Mouse (Mus musculus) MEL (cell line): ENCODE results near the gene Bbs9. TPM values are rescaled to one million over a fixed set of nuclear protein-coding genes. Genes with fewer than 3 reads are reported as not detected.

Experiments
- DNase-seq: peaks from one replicate; pipeline ENCODE4 v3.0.0; 2011; ENCODE audit warnings: low read depth, low spot score
- H3K27ac ChIP-seq: 2 replicates; pipeline ENCODE4 v1.5.1; 2012; ENCODE audit warnings: low read depth, mild to moderate bottlenecking, control low read depth, low read length, moderate library complexity; ENCODE audit not compliant: control insufficient read depth
- H3K27me3 ChIP-seq, 2 experiments: fragments of 150-350 bp in 1 of 2; sonication (generic) in 1 of 2; 2 replicates each; pipeline ENCODE4 v1.6.1; 2012; ENCODE audit warnings: low read length in 2 of 2, mild to moderate bottlenecking in 2 of 2, improper control_type of control experiment in 1 of 2, moderate library complexity in 1 of 2; ENCODE audit not compliant: insufficient read depth in 2 of 2, control insufficient read depth in 1 of 2
- H3K36me3 ChIP-seq, 2 experiments: 2 replicates each; pipeline ENCODE4 v1.6.1; 2012 to 2014; ENCODE audit warnings: low read length in 2 of 2, improper control_type of control experiment in 1 of 2, inconsistent platforms in 1 of 2, mild to moderate bottlenecking in 1 of 2; ENCODE audit not compliant: insufficient read depth in 2 of 2, control insufficient read depth in 1 of 2
- H3K4me1 ChIP-seq, 2 experiments: fragments of 150-350 bp in 1 of 2; sonication (generic) in 1 of 2; 2 replicates each; pipeline ENCODE4 v1.6.1; 2012; ENCODE audit warnings: low read length in 2 of 2, improper control_type of control experiment in 1 of 2, mild to moderate bottlenecking in 1 of 2; ENCODE audit not compliant: insufficient read depth in 2 of 2, control insufficient read depth in 1 of 2
- H3K4me3 ChIP-seq, 2 experiments: fragments of 150-350 bp in 1 of 2; sonication (generic) in 1 of 2; 2 replicates each; pipeline ENCODE4 v1.5.1; 2012; ENCODE audit warnings: low read depth in 2 of 2, low read length in 2 of 2, mild to moderate bottlenecking in 2 of 2, moderate library complexity in 2 of 2, control low read depth in 1 of 2, improper control_type of control experiment in 1 of 2; ENCODE audit not compliant: control insufficient read depth in 1 of 2, insufficient read depth in 1 of 2
- H3K79me2 ChIP-seq: 2 replicates; pipeline ENCODE4 v1.6.1; 2012; ENCODE audit warnings: mild to moderate bottlenecking, low read length, moderate library complexity; ENCODE audit not compliant: control insufficient read depth, poor library complexity, insufficient read depth
- H3K9ac ChIP-seq: 2 replicates; pipeline ENCODE4 v1.6.1; 2012; ENCODE audit warnings: low read depth, mild to moderate bottlenecking, control low read depth, low read length, moderate library complexity; ENCODE audit not compliant: control insufficient read depth, poor library complexity, severe bottlenecking
- H3K9me3 ChIP-seq: fragments of 150-350 bp; sonication (generic); replicated peaks from 2 replicates; pipeline ENCODE4 v1.6.1; 2012; ENCODE audit warnings: mild to moderate bottlenecking, low read length, improper control_type of control experiment, moderate library complexity; ENCODE audit not compliant: insufficient read depth
- CTCF ChIP-seq, 3 experiments: IDR thresholded peaks in 2 of 3; conservative IDR thresholded peaks in 1 of 3; 2 replicates each; pipeline ENCODE4 v1.5.1; 2011 to 2012; ENCODE audit warnings: low read length in 3 of 3, low read depth in 2 of 3, mild to moderate bottlenecking in 2 of 3, improper control_type of control experiment in 1 of 3, inconsistent platforms in 1 of 3, mixed read lengths in 1 of 3, moderate library complexity in 1 of 3; ENCODE audit not compliant: control insufficient read depth in 1 of 3, insufficient read depth in 1 of 3, poor library complexity in 1 of 3, severe bottlenecking in 1 of 3
- ELF1 ChIP-seq: IDR thresholded peaks from 2 replicates; pipeline ENCODE4 v1.6.1; 2014; ENCODE audit warnings: low read depth, mild to moderate bottlenecking, inconsistent platforms, low read length, improper control_type of control experiment, moderate library complexity
- GATA1 ChIP-seq: IDR thresholded peaks from 2 replicates; pipeline ENCODE4 v1.6.1; 2011; ENCODE audit warnings: low read depth, low read length, improper control_type of control experiment
- JUND ChIP-seq: IDR thresholded peaks from 2 replicates; pipeline ENCODE4 v1.6.1; 2011; ENCODE audit warnings: low read depth, mild to moderate bottlenecking, improper control_type of control experiment, low read length
- MAX ChIP-seq: IDR thresholded peaks from 2 replicates; pipeline ENCODE4 v1.6.1; 2011; ENCODE audit warnings: low read length, improper control_type of control experiment
- RAD21 ChIP-seq: IDR thresholded peaks from 2 replicates; pipeline ENCODE4 v1.6.1; 2011; ENCODE audit warnings: mild to moderate bottlenecking, low read depth, low read length, improper control_type of control experiment
- RCOR1 ChIP-seq: IDR thresholded peaks from 2 replicates; pipeline ENCODE4 v1.6.1; 2012; ENCODE audit warnings: low read depth, mild to moderate bottlenecking, inconsistent platforms, low read length, improper control_type of control experiment
- SMC3 ChIP-seq: IDR thresholded peaks from 2 replicates; pipeline ENCODE4 v1.6.1; 2011; ENCODE audit warnings: low read depth, low read length, improper control_type of control experiment
- TCF12 ChIP-seq: IDR thresholded peaks from 2 replicates; pipeline ENCODE4 v1.6.1; 2014; ENCODE audit warnings: low read depth, mild to moderate bottlenecking, inconsistent platforms, low read length, improper control_type of control experiment, moderate library complexity
- USF1 ChIP-seq: IDR thresholded peaks from 2 replicates; pipeline ENCODE4 v1.6.1; 2014; ENCODE audit warnings: low read depth, mild to moderate bottlenecking, inconsistent platforms, low read length, improper control_type of control experiment, moderate library complexity
- polyA plus RNA-seq, 2 experiments: library from polyadenylated mRNA; stranded (reverse) in 1 of 2; unstranded in 1 of 2; fragments of >175 nt in 1 of 2; fragments of >200 nt in 1 of 2; gene quantifications; 2 replicates each; pipeline versions ENCODE4 v1.2.1 to v1.2.4; 2012; ENCODE audit warnings: low replicate concordance in 2 of 2, low read depth in 1 of 2; ENCODE audit not compliant: insufficient read length in 2 of 2, insufficient read depth in 1 of 2, missing spikeins in 1 of 2
- total RNA-seq: library from RNA; depleted of rRNA; stranded (reverse); fragments of 300-350 nt; gene quantifications from 2 replicates; pipeline ENCODE4 v1.2.3, GENCODE M21; 2012

Bbs9 gene
- total and polyA plus RNA-seq, 3 experiments = 18.5 to 19.5 TPM; not detected in 1

DNA sequence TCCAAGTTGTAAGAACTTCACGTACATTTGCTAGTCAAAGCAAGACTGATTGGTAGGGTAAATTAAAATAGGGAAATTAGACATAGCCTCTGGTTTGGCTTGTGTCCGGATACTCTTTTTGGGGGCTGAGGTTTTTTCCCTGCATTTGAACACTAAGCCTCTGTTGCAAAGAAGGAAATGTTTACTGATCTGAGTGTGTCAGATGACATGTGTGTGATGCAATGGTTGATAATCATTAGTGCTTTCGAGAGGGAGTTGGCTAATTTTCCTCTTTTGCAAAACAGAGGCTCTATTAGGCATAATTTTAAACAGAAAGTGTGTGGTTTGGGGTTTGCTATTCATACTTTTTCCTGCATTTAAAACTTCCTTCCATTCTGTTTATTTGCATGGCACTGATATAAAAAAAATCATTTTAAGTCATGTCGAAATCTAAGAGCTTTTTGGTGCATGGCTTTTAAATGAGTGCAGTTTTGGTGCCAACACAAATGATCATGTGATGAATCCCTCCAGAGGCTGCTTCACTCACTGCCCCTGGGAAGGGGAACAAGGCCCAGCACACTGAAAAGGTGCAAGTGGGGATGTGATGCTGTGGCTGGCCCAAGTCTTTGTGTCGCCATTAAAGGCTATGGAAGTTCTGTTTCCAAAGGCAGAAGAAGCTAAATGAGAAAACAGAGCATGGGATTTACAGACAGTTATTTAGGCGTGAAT is 211.4 kb downstream of the Bbs9 start:
- peaks cover 0 to 13% of the 10 kb centered on the region in 2 experiments; a peak in 2 of 4 replicates for H3K36me3 ChIP-seq
- H3K79me2 ChIP-seq = no peaks in the 10 kb centered on the region
- peak; percentile 42; the same call in 1 of the 2 replicates for TF ChIP-seq USF1
- no peak for TF ChIP-seq ELF1
- H3K4me3 ChIP-seq = no peak overlapping the region
- peaks cover 8 to 14% of the 10 kb centered on the region in 2 experiments; a peak in 3 of 4 replicates for H3K4me1 ChIP-seq
- H3K27ac ChIP-seq = no peak overlapping the region
- H3K9ac ChIP-seq = no peak overlapping the region
- H3K27me3 ChIP-seq = no peaks in the 10 kb centered on the region
- DNase-seq = no peak
- no peaks in the 10 kb centered on the region for H3K9me3 ChIP-seq

DNA sequence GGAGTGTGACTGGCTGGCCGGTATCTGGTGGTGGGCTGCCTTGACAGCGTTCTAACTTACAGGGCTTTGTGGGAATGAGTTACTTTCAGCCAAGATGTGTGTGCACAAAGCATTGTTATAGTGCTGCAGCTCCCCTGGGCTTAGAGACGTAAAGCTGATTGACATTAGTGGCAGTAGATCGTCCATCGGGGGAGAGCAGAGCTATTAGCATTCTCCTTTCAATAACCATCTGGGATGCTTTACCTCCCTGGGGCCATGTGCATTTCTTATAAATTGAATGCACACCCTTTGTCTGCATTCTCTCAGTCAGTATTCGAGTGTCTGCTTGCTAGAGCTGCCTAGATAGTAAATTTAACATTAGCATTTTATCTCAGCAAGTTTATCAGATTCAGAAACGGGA is 214.7 kb downstream of the Bbs9 start:
- H3K9ac ChIP-seq = no peak overlapping the region
- H3K4me1 ChIP-seq = peaks cover 11 to 14% of the 10 kb centered on the region in 2 experiments; a peak in 3 of 4 replicates
- H3K36me3 ChIP-seq = peaks cover 0 to 13% of the 10 kb centered on the region in 2 experiments; a peak in 2 of 4 replicates
- no peak overlapping the region for H3K27ac ChIP-seq
- no peak for DNase-seq
- H3K79me2 ChIP-seq = no peaks in the 10 kb centered on the region
- H3K9me3 ChIP-seq = no peaks in the 10 kb centered on the region
- H3K27me3 ChIP-seq = no peaks in the 10 kb centered on the region
- TF ChIP-seq JUND (no peak), GATA1 (peak; percentile 41; the same call in 1 of the 2 replicates)
- no peak overlapping the region for H3K4me3 ChIP-seq

- Histone ChIP-seq H3K36me3 (peaks cover 0 to 1% of the 10 kb centered on the region in 2 experiments; a peak in 1 of 4 replicates), H3K27me3 (no peaks in the 10 kb centered on the region), H3K9me3 (no peaks in the 10 kb centered on the region), H3K4me3 (no peak overlapping the region), H3K79me2 (no peaks in the 10 kb centered on the region), H3K27ac (no peak overlapping the region), H3K4me1 (peaks cover 1 to 5% of the 10 kb centered on the region in 2 experiments; a peak in 2 of 4 replicates), H3K9ac (no peak overlapping the region)
- TF ChIP-seq RCOR1 (no peak), TCF12 (no peak), JUND (no peak), SMC3 (peak; percentile 36; the same call in 1 of the 2 replicates), RAD21 (peak; percentile 19; the same call in 1 of the 2 replicates), MAX (no peak), CTCF (IDR thresholded peaks at IDR 0.05 in 2 of 3, conservative IDR thresholded peaks at IDR 0.05 in 1 of 3; ENCODE audit: control insufficient read depth in 1 of 3, insufficient read depth in 1 of 3, low read depth in 2 of 3, low read length in 3 of 3, poor library complexity in 1 of 3, severe bottlenecking in 1 of 3) (peak in 2 of 3 experiments; percentile 19 to 32; a peak in 2 of 6 replicates)
- no peak for DNase-seq
Observed at GRCm38 (mm10) chr9:22695392-22695791, 219.9 kb downstream of the Bbs9 start.
